Mouse (Mus musculus) ZHBTc4 (cell line): ENCODE measurements around the gene Slc31a2.

Experiments used
- DNase-seq: peaks from one replicate; pipeline ENCODE4 v3.0.0-alpha.2; 2011; ENCODE audit warnings: low read depth, low spot score

The Slc31a2 gene

DNA sequence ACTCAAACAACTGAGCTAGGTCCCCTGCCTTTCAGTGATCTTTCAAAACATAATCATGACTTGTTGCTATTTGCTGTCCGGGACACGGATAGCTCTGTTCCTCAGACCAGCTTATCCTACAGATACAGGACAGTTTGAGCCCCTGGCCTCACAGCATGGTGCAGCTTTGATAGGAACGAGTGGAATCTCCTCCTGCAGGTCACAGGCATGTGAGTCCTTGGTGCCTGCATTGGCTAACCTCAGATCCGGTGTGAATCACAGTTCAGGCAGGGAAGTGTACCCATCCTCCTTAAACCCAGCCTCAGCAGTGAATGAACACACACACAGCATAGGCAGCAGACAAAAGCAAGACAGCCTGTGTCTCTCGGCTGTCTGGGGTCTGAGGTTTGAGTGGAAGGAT is 19.0 kb downstream of the Slc31a2 start:
- DNase-seq = no peak

DNA sequence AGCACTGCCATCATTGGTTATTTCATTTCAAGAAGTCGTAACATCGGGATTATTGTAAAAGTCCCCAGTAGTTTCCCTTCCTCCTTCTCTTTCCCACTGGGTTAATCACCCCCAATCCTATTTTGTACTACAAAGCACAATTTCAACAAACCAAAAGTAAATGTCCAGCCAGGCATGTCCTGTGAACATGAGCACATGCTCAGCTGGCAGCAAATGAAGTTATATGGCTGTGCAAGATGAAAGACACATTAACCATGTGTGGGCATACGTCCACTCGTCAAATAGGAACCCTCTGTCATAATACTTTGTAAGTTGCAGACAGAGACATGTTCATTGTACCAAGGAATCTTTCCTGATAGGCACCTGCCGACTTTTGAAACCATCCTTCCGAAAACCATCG is 20.6 kb downstream of the Slc31a2 start:
- no peak for DNase-seq

DNA sequence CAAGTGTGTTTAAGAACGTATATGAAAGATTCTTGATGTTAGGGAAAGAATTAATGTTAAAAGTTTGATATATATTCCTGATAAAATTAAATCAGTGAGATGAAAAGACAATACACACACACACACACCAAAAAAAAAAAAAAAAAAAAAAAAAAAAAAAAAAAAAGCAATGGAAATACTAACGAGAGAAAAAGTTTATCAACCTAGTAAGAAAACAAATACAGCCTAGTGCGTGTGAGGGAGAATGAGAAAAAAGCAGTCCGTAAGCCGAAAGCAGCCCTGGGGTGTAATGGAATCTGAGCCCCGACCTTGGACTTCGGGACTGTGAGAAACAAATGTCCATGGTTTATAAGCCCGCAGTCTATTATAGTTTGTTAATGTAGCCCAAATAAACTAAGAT is 23.2 kb downstream of the Slc31a2 start:
- no peak for DNase-seq

DNA sequence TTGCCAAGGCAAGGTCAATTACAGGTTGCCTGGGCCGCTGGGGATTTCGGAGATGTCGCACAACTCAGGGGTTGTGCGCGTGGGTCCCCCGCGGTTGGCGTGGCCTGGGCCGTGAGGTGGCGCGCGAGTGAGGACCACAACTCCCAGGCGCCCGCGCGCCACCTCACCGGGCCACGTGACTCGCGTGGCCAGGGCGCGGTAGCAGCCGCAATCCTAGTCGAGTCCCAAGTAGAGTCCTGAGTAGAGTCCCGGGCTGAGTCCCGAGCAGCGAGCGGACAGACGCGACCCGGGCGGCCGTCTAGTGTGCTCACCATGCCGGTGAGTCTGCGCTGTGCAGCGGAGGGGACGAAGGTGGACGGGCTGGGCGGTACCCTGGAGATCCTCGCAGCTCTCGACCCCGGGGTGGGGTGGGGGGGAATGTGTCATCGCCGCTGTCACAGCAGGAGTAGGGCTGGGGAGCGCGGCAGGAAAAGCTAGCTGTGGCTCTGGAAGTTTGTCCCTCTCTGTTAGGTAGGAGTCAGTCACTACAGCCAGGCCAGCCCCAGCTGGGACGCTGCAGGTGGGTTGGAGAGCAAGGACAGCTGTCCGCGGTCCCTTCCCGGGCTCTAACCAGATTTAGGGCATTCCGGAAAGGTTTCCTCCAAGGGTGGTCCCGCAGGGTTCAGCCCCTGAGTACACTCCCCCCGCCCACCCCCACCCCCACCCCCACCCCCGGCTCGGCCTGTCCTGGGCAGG is 24.1 kb downstream of the Slc31a2 start:
- peak; percentile 94 for DNase-seq

DNA sequence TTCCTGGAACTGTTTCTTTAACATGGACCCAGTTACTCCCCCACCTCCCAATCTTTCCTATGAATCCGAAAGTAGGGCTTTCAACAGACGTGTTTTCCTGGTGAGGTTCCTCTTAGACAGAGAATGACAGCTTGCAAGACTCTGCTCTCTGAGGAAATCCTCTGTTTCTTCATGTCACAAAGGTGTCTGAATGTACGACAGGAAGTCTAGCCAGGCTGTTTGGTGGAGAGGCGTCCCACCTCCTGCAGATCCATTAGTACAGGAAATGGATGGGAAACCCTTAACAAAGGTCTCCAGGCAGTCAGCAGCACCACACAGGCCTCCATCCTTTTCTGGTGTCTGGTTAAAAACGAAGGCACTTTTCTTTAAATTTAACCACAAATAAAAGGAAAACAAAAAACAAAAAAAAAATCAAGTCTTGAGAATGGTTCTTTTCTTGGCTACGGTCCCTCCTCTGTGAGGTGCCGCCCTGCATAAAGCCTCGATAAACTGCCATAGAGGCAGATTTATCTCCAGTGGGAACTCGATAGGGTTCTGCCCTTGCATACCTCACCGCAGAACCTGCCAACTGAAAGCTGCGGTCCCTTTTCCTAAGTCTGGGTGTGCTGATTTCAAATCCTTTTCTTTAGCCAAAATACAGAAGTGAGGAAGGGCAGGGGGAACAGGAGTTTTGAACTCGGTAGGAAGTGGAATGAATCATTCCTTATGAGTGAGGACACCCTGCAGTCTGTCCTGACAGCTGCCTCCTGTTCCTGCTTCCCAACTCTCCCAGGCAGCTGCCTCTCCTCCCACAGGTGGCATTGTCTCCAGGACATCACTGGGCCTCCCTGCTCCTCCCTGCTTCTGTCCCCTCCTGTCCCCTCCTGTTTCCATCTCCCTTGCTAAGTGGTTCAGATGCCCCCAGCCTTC is 24.9 kb downstream of the Slc31a2 start:
- peak; percentile 72 for DNase-seq

DNA sequence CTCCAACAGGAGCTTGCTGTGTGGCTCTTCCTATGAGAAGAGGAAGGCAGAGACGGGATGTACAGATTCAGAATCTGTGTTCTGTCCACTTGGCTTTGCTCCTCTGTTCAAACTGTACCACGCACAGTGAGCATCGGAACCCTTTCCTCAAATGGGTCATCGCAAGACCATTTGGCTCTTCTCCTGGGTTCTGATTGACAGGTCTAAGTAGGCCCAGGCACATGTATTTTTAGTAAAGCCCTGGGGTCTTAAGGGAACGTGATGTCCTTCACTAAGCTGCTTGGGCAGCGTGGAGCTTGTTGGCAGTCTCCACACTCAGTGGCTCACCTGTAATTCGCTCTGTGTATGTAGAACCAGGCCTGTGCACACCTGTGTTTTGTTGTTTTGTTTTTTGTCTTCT is 26.9 kb downstream of the Slc31a2 start:
- DNase-seq = no peak

DNA sequence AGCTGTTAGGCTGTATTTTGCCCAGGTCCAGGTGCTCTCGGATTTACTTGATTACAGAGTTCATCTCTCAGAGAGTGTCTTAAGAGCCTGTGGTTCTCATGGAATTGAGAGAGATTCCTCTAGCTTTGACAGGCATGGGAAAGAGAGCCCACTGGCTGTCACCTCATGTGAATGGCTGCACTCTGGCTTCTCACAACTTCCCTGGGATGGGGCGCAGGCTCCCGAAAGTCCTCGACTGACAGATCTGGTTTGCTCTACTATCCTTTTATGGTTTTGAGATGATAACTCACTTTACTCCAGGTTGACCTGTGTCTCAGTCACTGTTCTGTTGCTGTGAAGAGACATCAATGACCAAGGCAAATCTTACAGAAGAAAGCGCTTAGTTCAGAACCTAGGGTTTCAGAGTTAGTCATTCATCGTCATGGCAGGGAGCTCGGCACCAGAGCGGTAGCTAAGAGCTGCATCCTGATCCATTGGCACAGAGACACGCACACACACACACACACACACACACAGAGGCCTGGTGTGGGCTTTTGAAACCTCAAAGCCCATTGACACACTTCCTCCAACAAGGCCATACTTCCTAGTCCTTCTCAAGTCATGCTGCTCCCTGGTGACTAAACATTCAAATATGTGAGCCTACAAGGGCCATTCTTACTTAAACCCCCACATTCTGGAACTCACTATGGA is 28.6 kb downstream of the Slc31a2 start:
- DNase-seq = no peak

DNA sequence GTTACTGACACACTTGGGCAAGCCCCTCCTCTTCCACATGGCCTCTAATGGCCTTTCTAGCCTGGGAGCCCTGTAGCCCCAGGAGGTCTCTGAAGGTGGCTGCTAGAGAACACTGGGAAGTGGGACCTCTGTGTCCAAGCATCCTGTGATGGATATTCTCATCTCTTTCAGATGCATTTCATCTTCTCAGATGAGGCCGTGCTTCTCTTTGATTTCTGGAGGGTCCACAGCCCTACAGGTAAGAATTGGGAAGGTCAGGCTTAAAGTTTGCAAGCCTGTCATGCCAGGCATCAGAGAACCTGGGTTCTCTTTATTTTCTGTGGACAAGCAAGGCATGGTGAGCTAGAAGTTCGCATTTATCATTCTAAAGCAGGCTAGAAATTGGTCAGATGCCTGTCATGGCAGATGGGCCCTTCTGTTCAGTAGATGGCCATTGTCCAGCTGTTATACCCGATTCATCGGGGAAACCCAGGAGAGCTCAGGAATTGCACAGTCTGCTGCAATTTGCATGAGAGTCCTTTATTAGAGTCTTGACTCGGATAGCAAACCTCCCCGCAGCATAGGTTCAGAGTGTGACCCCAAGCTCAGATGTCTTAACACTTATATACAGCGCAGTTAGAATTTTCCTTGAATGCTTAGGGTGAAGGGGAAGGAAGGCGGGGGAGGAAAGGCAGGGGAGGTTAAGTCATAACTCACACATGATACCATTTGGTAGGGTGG is 30.3 kb downstream of the Slc31a2 start:
- no peak for DNase-seq

DNA sequence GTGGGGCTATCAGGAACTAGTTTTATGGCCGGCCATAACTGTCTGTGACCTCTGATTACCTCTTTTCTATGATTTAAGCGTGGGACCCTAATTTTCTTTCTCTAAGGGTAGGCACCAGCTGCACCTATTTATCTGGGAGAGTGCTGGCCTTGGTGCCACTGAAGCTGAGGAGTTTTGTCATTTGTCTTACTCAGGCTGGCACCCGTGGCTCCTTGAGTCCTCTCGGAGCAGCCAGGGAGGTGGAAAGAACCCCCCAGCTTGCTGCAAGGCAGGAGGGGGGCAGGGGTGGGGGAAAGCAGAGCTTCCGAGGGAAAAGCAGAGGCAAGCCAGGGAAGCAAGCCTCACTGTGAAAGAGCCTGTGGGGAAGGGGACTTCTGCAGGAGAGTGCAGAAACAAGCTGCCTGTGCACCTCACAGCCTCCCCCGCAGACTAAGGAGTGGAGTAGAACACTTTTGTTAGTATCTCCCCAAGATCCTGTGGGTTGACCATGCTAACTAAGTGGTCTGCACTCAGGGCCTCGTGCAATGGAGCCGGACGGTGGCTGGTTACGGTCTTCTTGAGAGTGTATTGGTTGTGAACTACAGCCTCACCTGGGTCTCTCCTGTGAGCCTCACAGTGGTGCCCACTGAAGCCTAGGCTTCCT is 31.0 kb downstream of the Slc31a2 start:
- no peak for DNase-seq

DNA sequence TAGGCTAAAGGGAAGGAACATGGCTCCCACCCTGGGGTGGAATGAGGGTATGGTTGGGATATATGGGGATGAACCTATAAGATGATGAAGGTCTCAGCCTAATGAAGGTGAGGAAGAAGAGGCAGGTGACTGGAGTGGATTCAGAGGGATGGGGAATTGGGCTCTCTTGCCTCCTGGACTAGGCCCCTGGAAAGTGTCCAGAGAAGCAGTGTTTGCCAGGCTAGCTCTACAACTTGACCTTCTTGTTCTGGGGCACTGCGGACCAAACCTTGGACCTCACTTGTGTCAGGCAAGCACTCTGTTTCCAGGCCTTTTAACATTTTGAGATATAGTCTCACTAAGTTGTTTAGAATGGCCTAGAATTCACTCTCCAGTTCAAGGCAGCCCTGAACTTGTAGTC is 32.4 kb downstream of the Slc31a2 start:
- DNase-seq = no peak

DNA sequence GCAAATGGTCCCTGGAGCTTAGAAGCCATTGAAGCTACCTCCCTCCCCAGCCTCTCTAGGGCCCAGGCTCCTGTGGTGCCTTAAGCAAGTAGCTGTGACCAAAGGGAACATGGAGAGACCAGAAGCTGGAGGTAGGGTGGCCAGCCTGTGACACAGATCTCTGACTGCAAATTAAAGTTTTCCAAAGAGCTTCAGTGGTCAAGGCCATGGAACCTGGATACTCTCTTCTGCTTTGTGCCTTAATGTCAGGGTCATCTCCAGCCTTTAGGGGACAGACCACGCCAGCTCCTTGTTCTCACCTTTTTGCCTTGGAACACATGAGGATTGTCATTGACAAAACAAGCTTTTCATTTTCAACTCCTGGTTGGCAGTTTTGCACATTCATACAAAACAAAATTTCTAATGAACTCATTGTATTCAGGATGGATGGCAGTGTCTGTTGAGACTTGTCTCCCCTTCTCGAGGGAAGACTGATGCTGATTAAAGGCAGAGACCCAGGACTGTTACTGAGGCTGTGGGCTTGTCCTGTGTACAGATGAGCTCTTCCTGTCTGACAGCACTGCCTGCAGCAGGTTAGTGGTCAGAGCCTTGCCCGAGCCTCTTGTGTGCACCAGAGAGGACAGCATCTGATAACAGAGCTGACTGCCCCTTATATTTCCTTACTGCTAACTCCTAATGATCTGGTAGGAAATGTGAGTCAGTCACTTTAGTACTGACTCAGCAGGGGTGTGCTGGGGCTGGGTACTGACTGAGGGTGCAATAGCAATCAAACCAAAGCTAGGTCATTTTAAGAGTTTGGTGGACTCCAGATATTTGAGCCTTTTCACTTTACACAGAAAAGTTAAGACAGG is 35.1 kb downstream of the Slc31a2 start:
- no peak for DNase-seq

DNA sequence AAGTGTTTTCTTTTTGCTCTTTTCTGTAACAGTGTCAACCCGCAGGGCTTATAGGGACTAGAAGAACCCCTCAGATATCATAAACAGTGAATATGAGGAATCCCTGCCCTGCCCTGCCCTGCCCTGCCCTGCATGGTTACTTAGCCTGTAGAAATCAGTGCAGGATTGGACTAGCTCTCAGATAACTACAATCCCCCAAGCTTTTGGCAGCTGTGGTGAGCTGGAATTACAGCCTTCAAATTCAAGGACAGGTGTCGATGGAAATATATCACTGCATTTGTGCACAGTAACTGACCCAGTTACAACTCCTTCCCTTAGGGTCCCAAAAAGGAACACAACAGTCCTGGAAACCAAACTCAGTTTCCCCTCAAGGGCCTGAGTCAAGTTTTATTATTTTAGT is 37.6 kb downstream of the Slc31a2 start:
- DNase-seq = no peak

DNA sequence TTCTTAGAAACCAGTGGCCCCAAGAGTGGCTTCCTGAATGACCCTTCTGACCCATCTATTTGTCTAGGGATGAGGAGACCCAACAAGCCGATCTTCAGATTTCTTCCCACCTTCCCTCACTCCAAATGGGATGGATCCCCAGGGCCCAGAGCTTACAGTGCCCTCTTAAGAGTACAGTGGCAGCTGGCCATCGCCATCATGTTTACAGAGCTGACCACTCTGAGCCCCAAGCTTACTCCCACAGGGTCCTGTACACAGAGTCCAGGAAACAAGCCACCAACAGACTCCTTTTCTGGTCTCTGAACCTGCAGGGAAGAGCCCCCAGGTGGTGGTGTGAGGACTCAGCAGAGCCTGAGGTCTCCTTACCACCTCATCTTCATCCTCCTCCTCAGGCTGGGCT is 40.4 kb downstream of the Slc31a2 start:
- DNase-seq = no peak

DNA sequence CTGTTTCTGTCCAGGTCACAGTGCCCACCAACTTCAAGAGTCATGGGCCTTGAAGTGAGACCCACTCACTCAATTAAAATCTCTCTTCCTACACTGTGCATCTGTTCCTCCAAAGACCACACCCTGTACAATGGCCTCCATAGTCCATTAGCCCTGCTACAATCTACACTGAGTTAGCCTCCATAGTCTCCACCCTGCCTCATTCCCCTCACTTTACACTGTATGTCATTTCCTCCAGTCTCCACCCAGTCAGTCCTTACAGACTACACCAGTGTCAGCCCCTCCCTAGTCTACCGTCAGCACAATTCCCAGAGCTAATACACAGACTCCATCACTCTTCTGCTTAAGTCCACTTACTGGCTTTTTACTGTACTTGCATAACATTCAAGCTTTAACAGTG is 40.9 kb downstream of the Slc31a2 start:
- no peak for DNase-seq

DNA sequence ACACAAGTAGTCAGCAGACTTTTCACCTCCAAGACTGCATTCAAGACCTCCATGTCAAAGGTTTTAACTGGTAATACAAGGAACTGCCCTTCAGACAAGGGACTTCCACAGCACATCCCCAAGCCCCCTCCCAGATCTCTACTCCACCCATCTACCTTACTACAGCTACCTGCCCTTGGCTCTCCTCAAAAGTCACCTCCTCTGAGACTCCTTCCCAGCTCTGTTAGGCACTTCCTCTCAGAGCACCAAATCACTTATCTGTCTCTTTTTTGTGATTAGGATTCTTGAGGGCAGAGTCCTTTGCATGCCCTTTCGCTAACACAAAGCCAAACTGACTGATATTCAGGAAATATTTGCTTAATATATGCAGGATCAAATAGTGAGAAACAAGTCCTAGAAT is 43.9 kb downstream of the Slc31a2 start:
- peak; percentile 42 for DNase-seq

DNA sequence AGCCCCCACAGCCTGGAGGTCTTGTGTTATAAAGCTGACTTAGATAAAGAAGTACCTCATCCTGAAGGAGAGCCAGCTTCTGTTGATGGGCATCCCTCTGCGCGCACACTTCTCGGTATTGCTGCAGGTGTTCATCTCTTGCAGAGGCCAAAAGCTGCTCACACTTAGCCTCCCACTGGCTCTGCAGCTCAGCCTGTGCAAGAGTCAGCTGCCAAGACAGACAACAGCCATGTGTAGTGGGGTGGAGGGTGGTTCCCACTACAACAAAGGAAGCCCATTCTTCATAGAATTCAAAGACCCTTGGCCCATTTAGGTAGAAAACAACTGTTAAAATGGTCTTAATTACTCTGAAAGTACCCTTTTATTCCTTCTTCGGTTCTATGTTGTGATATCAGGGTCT is 44.5 kb downstream of the Slc31a2 start:
- DNase-seq = peak; percentile 74

DNA sequence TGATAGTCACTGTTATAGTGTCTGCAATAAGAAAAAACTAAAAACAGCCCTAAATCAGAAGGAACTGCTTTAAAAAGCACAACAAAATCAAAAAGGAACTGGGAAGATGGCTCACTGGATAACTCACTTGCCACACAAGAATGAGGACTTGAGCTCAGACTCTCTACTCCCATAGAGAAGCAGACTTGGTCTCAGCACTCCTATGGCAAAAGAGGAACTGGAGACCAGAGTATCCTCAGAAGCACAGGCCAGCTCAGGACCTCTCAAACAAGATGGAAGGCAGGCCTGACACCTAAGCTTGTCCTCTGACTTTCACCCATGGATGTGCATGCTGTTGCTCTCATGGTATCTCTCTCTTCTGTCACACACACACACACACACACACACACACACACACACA is 46.0 kb downstream of the Slc31a2 start:
- DNase-seq = no peak

DNA sequence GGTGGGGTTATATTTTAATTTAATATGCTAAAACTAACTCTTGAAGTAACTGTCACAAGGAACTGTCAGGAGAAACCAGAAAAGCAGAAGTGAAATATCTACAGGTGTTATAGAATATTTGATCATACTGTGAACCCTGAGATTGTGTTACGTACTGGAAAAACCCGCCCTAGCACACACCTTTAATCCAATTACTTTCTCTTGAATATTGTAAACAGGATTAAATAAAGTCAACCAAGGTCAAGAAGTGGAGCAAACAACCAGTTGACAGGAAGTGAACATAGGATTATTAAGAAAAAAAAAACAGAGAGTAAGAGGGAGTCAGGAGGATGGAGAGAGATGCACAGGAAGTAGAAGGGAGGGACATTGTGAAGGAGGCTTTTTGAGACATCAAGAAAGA is 50.5 kb downstream of the Slc31a2 start:
- no peak for DNase-seq

DNA sequence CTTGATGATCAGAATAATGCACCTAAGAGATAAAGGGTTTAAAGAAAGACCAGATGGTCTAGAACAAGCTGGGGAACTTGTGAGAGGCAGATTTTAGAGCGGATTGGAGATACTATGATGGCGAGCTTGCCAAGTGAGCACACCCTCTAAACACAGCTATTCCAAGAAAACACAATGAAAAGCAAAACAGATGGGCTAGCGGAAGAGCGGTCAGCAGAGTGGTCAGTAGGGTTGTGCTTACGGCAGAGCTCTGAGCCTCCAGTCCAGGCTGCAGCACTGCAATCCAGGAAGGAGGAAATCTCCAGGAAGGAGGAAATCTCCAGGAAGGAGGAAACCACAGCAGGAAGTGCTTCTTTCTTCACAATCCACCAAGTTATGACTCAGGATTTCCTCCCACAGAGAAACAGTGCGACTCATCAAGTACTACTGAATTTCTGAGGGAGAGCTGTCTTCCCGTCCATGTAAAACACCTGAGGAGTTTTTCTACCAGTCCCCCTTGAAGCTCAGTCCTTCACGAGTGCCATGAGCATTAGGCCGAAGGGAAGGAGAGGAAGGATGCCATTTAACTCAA is 51.4 kb downstream of the Slc31a2 start:
- DNase-seq = no peak

DNA sequence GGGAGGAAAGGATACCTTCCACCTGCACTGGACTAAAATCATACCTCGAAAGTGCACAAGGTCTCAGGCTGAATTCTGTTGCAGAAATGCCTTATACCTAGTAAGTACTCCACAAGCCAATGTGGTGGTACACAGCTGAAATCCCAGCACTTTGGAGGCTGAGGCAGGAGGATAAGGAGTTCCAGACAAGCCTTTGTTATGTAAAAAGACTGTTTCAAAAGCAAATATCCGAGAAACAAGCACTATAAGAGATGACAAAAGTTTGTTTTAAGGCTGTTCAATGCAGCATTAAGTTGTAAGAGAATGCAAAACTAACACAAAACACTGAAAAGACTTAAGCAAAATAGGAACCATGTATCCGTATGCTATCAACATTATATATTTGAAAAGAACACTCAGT is 52.2 kb downstream of the Slc31a2 start:
- peak; percentile 64 for DNase-seq
